Mouse (Mus musculus) Muller cell, postnatal 12 days (primary cell): ENCODE data around the gene Irx3.

Experiments used
- DNase-seq: peaks from one replicate; pipeline ENCODE4 v3.0.0-alpha.2; 2015; ENCODE audit errors: inconsistent ontology term

Irx3 gene

GRCm38 (mm10) chr8:91801241-91801811 lies 541 bp downstream of the Irx3 start:
- peak; percentile 92 for DNase-seq

GRCm38 (mm10) chr8:91800523-91801240 lies 1.2 kb downstream of the Irx3 start:
- peak; percentile 64 for DNase-seq

- DNase-seq = peak; percentile 55
Measured at GRCm38 (mm10) chr8:91799681-91800522, 2.0 kb downstream of the Irx3 start.

GRCm38 (mm10) chr8:91799016-91799581 lies 2.8 kb downstream of the Irx3 start:
- DNase-seq = peak; percentile 34

GRCm38 (mm10) chr8:91797626-91798271 lies 4.1 kb downstream of the Irx3 start:
- DNase-seq = peak; percentile 74

GRCm38 (mm10) chr8:91793846-91794245 lies 8.0 kb downstream of the Irx3 start:
- DNase-seq = peak; percentile 35

- no peak for DNase-seq
Measured at GRCm38 (mm10) chr8:91787194-91787895, 14.5 kb downstream of the Irx3 start.

- no peak for DNase-seq
Measured at GRCm38 (mm10) chr8:91782940-91783339, 18.9 kb downstream of the Irx3 start.

GRCm38 (mm10) chr8:91782201-91782600 lies 19.7 kb downstream of the Irx3 start:
- DNase-seq = no peak

- no peak for DNase-seq
Measured at GRCm38 (mm10) chr8:91780648-91781047, 21.2 kb downstream of the Irx3 start.

GRCm38 (mm10) chr8:91768857-91769256 lies 33.0 kb downstream of the Irx3 start:
- DNase-seq = no peak

- peak; percentile 18 for DNase-seq
Measured at GRCm38 (mm10) chr8:91765411-91766034, 36.3 kb downstream of the Irx3 start.

GRCm38 (mm10) chr8:91755566-91755965 lies 46.3 kb downstream of the Irx3 start:
- no peak for DNase-seq

GRCm38 (mm10) chr8:91755062-91755461 lies 46.8 kb downstream of the Irx3 start:
- DNase-seq = no peak

GRCm38 (mm10) chr8:91750794-91751125 lies 51.1 kb downstream of the Irx3 start:
- no peak for DNase-seq

- no peak for DNase-seq
Measured at GRCm38 (mm10) chr8:91750096-91750793, 51.6 kb downstream of the Irx3 start.

GRCm38 (mm10) chr8:91749412-91749811 lies 52.5 kb downstream of the Irx3 start:
- no peak for DNase-seq
